Mouse (Mus musculus): Measurements from ENCODE around the gene Plce1. TPM values are rescaled to one million over a fixed set of nuclear protein-coding genes. Genes with fewer than 3 reads are reported as not detected.

Plce1 gene
- polyA plus RNA-seq, 1 experiment from 2014 or later, result 4.2 TPM

GRCm38 (mm10) chr19:38506131-38506530, 25.2 kb downstream of the Plce1 start:
- Histone ChIP-seq H3K4me1 (replicated peaks) (no peaks in the 10 kb centered on the region; the same call in 1 of the 2 replicates), H3K27ac (replicated peaks) (no peak overlapping the region), H3K4me3 (no peak overlapping the region), H3K36me3 (no peaks in the 10 kb centered on the region), H3K27me3 (no peaks in the 10 kb centered on the region), H3K9me3 (no peaks in the 10 kb centered on the region), H3K4me2 (no peak overlapping the region), H3K9ac (no peak overlapping the region)
- WGBS, result 81% methylated on average over 7 of the region's 7 CpGs
- no peak for ATAC-seq (ENCODE audit: low FRiP score, low read depth)

DNA sequence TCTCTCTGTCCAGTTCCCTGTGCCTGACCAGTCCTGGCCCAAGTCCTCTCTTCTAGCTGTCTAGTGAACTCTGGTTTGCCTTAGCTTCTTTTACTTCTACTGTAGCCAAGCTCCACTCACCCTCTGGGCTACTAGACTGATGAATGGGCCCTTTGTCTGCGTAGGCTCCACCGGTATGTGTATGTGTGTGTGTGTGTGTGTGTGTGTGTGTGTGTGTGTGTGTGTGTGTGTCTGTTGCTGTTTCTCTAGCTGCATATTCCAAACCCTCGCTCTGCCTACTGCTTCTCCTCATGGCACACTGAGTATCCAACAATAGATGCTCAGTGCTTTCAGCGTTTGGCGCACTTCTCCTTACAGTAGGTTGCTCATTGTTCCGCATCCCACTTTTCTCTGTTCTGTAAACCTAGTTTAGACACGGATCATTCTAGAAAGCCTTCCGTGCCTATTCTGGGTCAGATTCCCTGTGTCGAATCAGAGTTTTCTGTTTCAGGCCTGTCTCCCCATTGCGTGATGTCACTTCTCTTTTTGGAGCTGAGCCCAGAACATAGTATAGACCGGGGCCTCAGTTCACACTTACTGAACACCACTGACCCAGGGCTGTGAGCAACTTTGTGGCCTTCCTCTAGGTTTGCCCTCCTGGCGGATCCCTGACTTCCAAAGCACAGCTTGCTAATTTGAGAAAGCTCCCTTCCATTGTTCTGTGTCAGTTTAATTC, 26.5 kb downstream of the Plce1 start:
- H3K4me3 ChIP-seq, result no peak overlapping the region
- H3K4me1 ChIP-seq (replicated peaks), result no peaks in the 10 kb centered on the region; the same call in 1 of the 2 replicates
- WGBS, result 46% methylated on average over 12 of the region's 12 CpGs
- H3K9ac ChIP-seq, result no peak overlapping the region
- H3K27me3 ChIP-seq, result no peaks in the 10 kb centered on the region
- peak overlapping the region; percentile 26; the same call in 1 of the 2 replicates for H3K27ac ChIP-seq (replicated peaks)
- no peaks in the 10 kb centered on the region for H3K36me3 ChIP-seq
- no peaks in the 10 kb centered on the region for H3K9me3 ChIP-seq
- ATAC-seq (ENCODE audit: low FRiP score, low read depth), result peak; percentile 71
- H3K4me2 ChIP-seq, result no peak overlapping the region

DNA sequence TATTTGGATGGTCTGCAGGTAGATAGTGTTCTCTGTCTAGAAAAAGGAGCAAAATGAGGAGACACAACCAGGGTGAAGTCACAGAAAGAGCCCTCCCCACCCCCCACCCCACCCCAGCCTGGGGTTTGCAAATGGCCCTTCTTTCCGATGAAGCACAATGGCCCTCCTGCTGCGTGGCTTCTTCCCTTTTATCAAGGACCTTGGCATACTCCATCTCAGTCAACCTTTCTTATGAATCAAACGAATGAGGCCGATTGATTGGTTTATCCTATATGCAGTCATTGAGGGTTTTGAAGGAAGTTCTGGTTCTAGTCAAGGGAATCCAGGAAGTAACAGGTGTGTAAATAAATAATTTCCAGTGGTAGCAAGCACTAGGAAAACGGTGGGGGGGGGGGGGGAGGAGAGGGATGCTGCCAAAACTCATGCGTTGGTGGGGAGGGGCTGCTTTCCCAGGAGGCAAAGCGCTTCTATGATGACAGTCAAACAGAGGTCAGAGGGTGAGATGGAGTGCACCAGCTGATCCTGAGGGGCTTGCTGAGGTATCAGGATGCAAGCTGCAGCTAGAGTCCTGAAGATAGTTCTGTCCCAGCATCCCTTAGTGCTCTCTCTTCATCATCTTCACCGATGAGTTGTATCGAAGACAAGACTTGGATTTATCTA, 27.2 kb downstream of the Plce1 start:
- Histone ChIP-seq H3K4me1 (replicated peaks) (no peaks in the 10 kb centered on the region; the same call in 1 of the 2 replicates), H3K9ac (no peak overlapping the region), H3K36me3 (no peaks in the 10 kb centered on the region), H3K27ac (replicated peaks) (0 out of 2 replicates have a peak overlapping the region, but pooled peaks have one; percentile 26), H3K27me3 (no peaks in the 10 kb centered on the region), H3K9me3 (no peaks in the 10 kb centered on the region), H3K4me2 (no peak overlapping the region), H3K4me3 (no peak overlapping the region)
- WGBS, result 51% methylated on average over 9 of the region's 9 CpGs
- ATAC-seq (ENCODE audit: low FRiP score, low read depth), result no peak

- Histone ChIP-seq H3K4me1 (replicated peaks) (no peaks in the 10 kb centered on the region), H3K36me3 (no peaks in the 10 kb centered on the region), H3K4me2 (no peak overlapping the region), H3K9me3 (no peaks in the 10 kb centered on the region), H3K9ac (no peak overlapping the region), H3K4me3 (no peak overlapping the region), H3K27me3 (no peaks in the 10 kb centered on the region), H3K27ac (replicated peaks) (no peak overlapping the region)
- WGBS, result 95% methylated on average over 5 of the region's 5 CpGs
- no peak for ATAC-seq (ENCODE audit: low FRiP score, low read depth)
Observed at GRCm38 (mm10) chr19:38514417-38515184, 33.7 kb downstream of the Plce1 start.

DNA sequence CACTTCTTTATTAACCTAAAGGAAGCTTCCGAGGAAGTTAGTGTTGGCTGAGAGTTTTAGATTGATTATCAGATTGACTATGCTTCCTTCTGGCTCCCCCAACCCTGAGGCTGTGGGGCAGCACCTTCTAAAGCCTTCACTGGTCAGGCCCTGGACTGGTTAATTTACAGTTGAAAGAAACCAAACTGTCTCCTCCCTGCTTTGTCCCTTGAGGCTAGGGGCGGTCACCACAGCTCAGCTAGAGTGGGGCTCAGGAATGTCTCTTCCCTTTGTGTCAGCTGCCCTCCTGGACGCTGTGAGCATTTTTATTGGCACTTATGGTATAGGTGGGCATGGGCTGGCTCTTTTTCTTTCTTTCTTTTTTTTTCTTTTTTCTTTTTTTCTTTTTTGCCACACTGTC, 45.9 kb downstream of the Plce1 start:
- no peaks in the 10 kb centered on the region for H3K4me1 ChIP-seq (replicated peaks)
- 8% methylated on average over 3 of the region's 3 CpGs for WGBS
- no peak overlapping the region for H3K4me3 ChIP-seq
- H3K36me3 ChIP-seq, result no peaks in the 10 kb centered on the region
- H3K4me2 ChIP-seq, result no peak overlapping the region
- H3K27ac ChIP-seq (replicated peaks), result no peak overlapping the region
- no peaks in the 10 kb centered on the region for H3K27me3 ChIP-seq
- no peak overlapping the region for H3K9ac ChIP-seq
- ATAC-seq (ENCODE audit: low FRiP score, low read depth), result no peak
- no peaks in the 10 kb centered on the region for H3K9me3 ChIP-seq

DNA sequence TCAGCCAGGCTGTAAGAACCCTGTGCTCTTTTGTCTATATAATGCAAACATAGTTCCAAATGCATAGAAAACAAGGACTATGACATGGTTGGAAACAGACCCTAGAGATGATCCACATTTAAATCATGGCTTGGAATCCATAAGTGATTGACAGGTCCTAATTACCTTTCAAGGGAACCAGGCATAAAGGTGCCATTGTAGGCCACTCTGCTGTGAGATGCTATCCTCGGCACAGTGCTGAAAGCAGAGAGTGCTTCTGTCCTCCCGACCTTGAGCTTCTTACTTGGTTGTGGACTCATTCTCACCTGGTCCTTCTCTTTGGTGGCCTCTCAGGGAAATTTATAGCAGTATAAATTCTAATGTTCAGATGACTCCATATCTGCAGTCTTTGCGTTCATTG, 46.6 kb downstream of the Plce1 start:
- Histone ChIP-seq H3K4me3 (no peak overlapping the region), H3K27ac (replicated peaks) (no peak overlapping the region)
- 48% methylated on average over 3 of the region's 3 CpGs for WGBS

GRCm38 (mm10) chr19:38533230-38533629, 52.3 kb downstream of the Plce1 start:
- 90% methylated on average over 5 of the region's 5 CpGs for WGBS
- Histone ChIP-seq H3K4me3 (no peak overlapping the region), H3K27ac (replicated peaks) (no peak overlapping the region), H3K4me2 (no peak overlapping the region), H3K27me3 (no peaks in the 10 kb centered on the region), H3K4me1 (replicated peaks) (no peaks in the 10 kb centered on the region), H3K36me3 (no peaks in the 10 kb centered on the region), H3K9ac (no peak overlapping the region), H3K9me3 (no peaks in the 10 kb centered on the region)
- ATAC-seq (ENCODE audit: low FRiP score, low read depth), result no peak

More for the DNA sequence above, 46.6 kb downstream of the Plce1 start:
- H3K9me3 ChIP-seq, result no peaks in the 10 kb centered on the region
- H3K36me3 ChIP-seq, result no peaks in the 10 kb centered on the region
- no peaks in the 10 kb centered on the region for H3K27me3 ChIP-seq
- H3K9ac ChIP-seq, result no peak overlapping the region
- ATAC-seq (ENCODE audit: low FRiP score, low read depth), result no peak
- H3K4me1 ChIP-seq (replicated peaks), result no peaks in the 10 kb centered on the region
- no peak overlapping the region for H3K4me2 ChIP-seq

- no peak overlapping the region for H3K4me2 ChIP-seq
- H3K27ac ChIP-seq (replicated peaks), result no peak overlapping the region
- no peak overlapping the region for H3K9ac ChIP-seq
- H3K9me3 ChIP-seq, result no peaks in the 10 kb centered on the region
- no peaks in the 10 kb centered on the region for H3K4me1 ChIP-seq (replicated peaks)
- no peak for ATAC-seq (ENCODE audit: low FRiP score, low read depth)
- 48% methylated on average over 3 of the region's 3 CpGs for WGBS
- no peaks in the 10 kb centered on the region for H3K36me3 ChIP-seq
- H3K4me3 ChIP-seq, result no peak overlapping the region
- no peaks in the 10 kb centered on the region for H3K27me3 ChIP-seq
Observed at GRCm38 (mm10) chr19:38539338-38539737, 58.4 kb downstream of the Plce1 start.

GRCm38 (mm10) chr19:38540549-38540948, 59.6 kb downstream of the Plce1 start:
- Histone ChIP-seq H3K4me2 (no peak overlapping the region), H3K27ac (replicated peaks) (no peak overlapping the region), H3K9ac (no peak overlapping the region), H3K4me3 (no peak overlapping the region), H3K36me3 (no peaks in the 10 kb centered on the region), H3K4me1 (replicated peaks) (no peaks in the 10 kb centered on the region), H3K9me3 (no peaks in the 10 kb centered on the region), H3K27me3 (no peaks in the 10 kb centered on the region)
- no peak for ATAC-seq (ENCODE audit: low FRiP score, low read depth)
- 89% methylated on average over 3 of the region's 3 CpGs for WGBS

- no peak for ATAC-seq (ENCODE audit: low FRiP score, low read depth)
- Histone ChIP-seq H3K4me3 (no peak overlapping the region), H3K4me1 (replicated peaks) (no peaks in the 10 kb centered on the region), H3K27me3 (no peaks in the 10 kb centered on the region), H3K9ac (no peak overlapping the region), H3K9me3 (no peaks in the 10 kb centered on the region), H3K4me2 (no peak overlapping the region), H3K27ac (replicated peaks) (no peak overlapping the region), H3K36me3 (no peaks in the 10 kb centered on the region)
- 82% methylated on average over 8 of the region's 8 CpGs for WGBS
Observed at GRCm38 (mm10) chr19:38549487-38550058, 68.7 kb downstream of the Plce1 start.

- H3K9me3 ChIP-seq, result no peaks in the 10 kb centered on the region
- no peak overlapping the region for H3K4me3 ChIP-seq
- H3K27me3 ChIP-seq, result no peaks in the 10 kb centered on the region
- no peak for ATAC-seq (ENCODE audit: low FRiP score, low read depth)
- no peak overlapping the region for H3K4me2 ChIP-seq
- H3K27ac ChIP-seq (replicated peaks), result no peak overlapping the region
- WGBS, result 89% methylated on average over 2 of the region's 2 CpGs
- H3K9ac ChIP-seq, result no peak overlapping the region
- H3K36me3 ChIP-seq, result no peaks in the 10 kb centered on the region
- no peaks in the 10 kb centered on the region for H3K4me1 ChIP-seq (replicated peaks)
Observed at GRCm38 (mm10) chr19:38553551-38553950, 72.6 kb downstream of the Plce1 start.

- no peaks in the 10 kb centered on the region for H3K27me3 ChIP-seq
- no peak overlapping the region for H3K27ac ChIP-seq (replicated peaks)
- no peak overlapping the region for H3K4me3 ChIP-seq
- no peak overlapping the region for H3K4me2 ChIP-seq
- H3K36me3 ChIP-seq, result no peaks in the 10 kb centered on the region
- ATAC-seq (ENCODE audit: low FRiP score, low read depth), result no peak
- H3K9ac ChIP-seq, result no peak overlapping the region
- H3K4me1 ChIP-seq (replicated peaks), result no peaks in the 10 kb centered on the region
- 71% methylated on average over 3 of the region's 3 CpGs for WGBS
- H3K9me3 ChIP-seq, result no peaks in the 10 kb centered on the region
Observed at GRCm38 (mm10) chr19:38555399-38555798, 74.5 kb downstream of the Plce1 start.

Data from hindbrain, embryonic 15.5 days (tissue).